Mouse (Mus musculus) C2C12 (cell line): ENCODE data around the gene Scand1.

Experiments used
- CTCF ChIP-seq: IDR thresholded peaks from one replicate; pipeline ENCODE4 v1.5.1; 2011; ENCODE audit not compliant: control insufficient read depth, insufficient read depth, insufficient read length
- MYOG ChIP-seq: IDR thresholded peaks from one replicate; pipeline ENCODE4 v1.6.1; 2011; ENCODE audit not compliant: control insufficient read depth, insufficient read length; ENCODE audit errors: extremely low read depth
- USF1 ChIP-seq: IDR thresholded peaks from one replicate; pipeline ENCODE4 v1.6.1; 2011; ENCODE audit warnings: low read depth, mild to moderate bottlenecking, control low read depth, moderate library complexity

DNA sequence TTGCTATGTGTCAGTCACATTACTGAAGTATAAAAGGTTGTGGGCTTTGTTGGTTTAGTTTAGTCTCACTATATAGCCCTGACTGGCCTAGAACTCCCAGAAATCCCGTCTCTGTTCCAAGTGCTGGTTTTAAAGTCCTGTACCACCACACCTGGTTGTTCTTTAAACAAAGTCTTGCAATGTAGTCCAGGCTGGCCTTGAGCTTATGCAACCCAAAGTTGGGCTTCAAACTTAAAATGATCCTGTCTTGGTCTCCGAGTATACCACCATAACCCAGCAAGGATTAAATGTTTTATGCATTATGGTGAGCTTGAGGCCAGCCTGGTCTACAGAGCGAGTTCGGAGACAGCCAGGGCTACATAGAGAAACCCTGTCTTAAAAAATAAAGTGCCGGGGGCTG is 2.6 kb downstream of the Scand1 start:
- TF ChIP-seq USF1 (no peak), CTCF (no peak), MYOG (no peak)
